Mouse (Mus musculus): ENCODE results near the gene Sphk2. TPM values are rescaled to one million over a fixed set of nuclear protein-coding genes. Genes with fewer than 3 reads are reported as not detected.

The Sphk2 gene
- total RNA-seq (2021), result 10 to 100 TPM; 15.8 to 16.7 TPM

GRCm38 (mm10) chr7:45717918-45718297 is at the start of gene Sphk2:
TSS of gene Sphk2 (minus strand) at chr7:45718002.
- intact Hi-C loops (cut with DNase I), result loop anchor here (10.0 kb wide), 1 partner anchor 853 kb away; the partner anchor contains the start of gene Ptov1
- peak; percentile 97 for DNase-seq (ENCODE audit: low spot score)

GRCm38 (mm10) chr7:45767500-45767899 is 49.7 kb upstream of the Sphk2 start:
- intact Hi-C loops (cut with DNase I), result no loop called here
- no peak for DNase-seq (ENCODE audit: low spot score)

- DNase-seq (ENCODE audit: low spot score), result no peak
- intact Hi-C loops (cut with DNase I), result no loop called here
Observed at GRCm38 (mm10) chr7:45766764-45767163, 49.0 kb upstream of the Sphk2 start.

GRCm38 (mm10) chr7:45765995-45766394 is 48.2 kb upstream of the Sphk2 start:
- no peak for DNase-seq (ENCODE audit: low spot score)
- intact Hi-C loops (cut with DNase I), result no loop called here

GRCm38 (mm10) chr7:45760151-45760550 is 42.3 kb upstream of the Sphk2 start:
- no peak for DNase-seq (ENCODE audit: low spot score)
- intact Hi-C loops (cut with DNase I), result no loop called here

GRCm38 (mm10) chr7:45759400-45759799 is 41.6 kb upstream of the Sphk2 start:
- no peak for DNase-seq (ENCODE audit: low spot score)
- intact Hi-C loops (cut with DNase I), result no loop called here

- DNase-seq (ENCODE audit: low spot score), result no peak
- intact Hi-C loops (cut with DNase I), result no loop called here
Observed at GRCm38 (mm10) chr7:45755703-45756102, 37.9 kb upstream of the Sphk2 start.

- no peak for DNase-seq (ENCODE audit: low spot score)
- intact Hi-C loops (cut with DNase I), result no loop called here
Observed at GRCm38 (mm10) chr7:45750162-45750561, 32.4 kb upstream of the Sphk2 start.

GRCm38 (mm10) chr7:45749401-45749800 is 31.6 kb upstream of the Sphk2 start:
- no peak for DNase-seq (ENCODE audit: low spot score)
- intact Hi-C loops (cut with DNase I), result no loop called here

GRCm38 (mm10) chr7:45748110-45748509 is 30.3 kb upstream of the Sphk2 start:
- intact Hi-C loops (cut with DNase I), result no loop called here

GRCm38 (mm10) chr7:45747450-45747849 is 29.6 kb upstream of the Sphk2 start:
- no peak for DNase-seq (ENCODE audit: low spot score)
- intact Hi-C loops (cut with DNase I), result no loop called here

More at GRCm38 (mm10) chr7:45748110-45748509, 30.3 kb upstream of the Sphk2 start:
- DNase-seq (ENCODE audit: low spot score), result no peak

GRCm38 (mm10) chr7:45746518-45746917 is 28.7 kb upstream of the Sphk2 start:
- DNase-seq (ENCODE audit: low spot score), result no peak
- intact Hi-C loops (cut with DNase I), result no loop called here

- intact Hi-C loops (cut with DNase I), result no loop called here
- no peak for DNase-seq (ENCODE audit: low spot score)
Observed at GRCm38 (mm10) chr7:45744387-45744786, 26.6 kb upstream of the Sphk2 start.

- intact Hi-C loops (cut with DNase I), result no loop called here
- no peak for DNase-seq (ENCODE audit: low spot score)
Observed at GRCm38 (mm10) chr7:45742338-45742737, 24.5 kb upstream of the Sphk2 start.

GRCm38 (mm10) chr7:45741777-45742176 is 24.0 kb upstream of the Sphk2 start:
- no peak for DNase-seq (ENCODE audit: low spot score)
- intact Hi-C loops (cut with DNase I), result no loop called here

GRCm38 (mm10) chr7:45741308-45741707 is 23.5 kb upstream of the Sphk2 start:
- DNase-seq (ENCODE audit: low spot score), result no peak
- intact Hi-C loops (cut with DNase I), result no loop called here

- no peak for DNase-seq (ENCODE audit: low spot score)
- intact Hi-C loops (cut with DNase I), result loop anchor here (1.0 kb wide), 2 partner anchors 61 to 195 kb away; no protein-coding TSS in a partner anchor
Observed at GRCm38 (mm10) chr7:45739820-45740219, 22.0 kb upstream of the Sphk2 start.

- intact Hi-C loops (cut with DNase I), result loop anchor here (1.0 kb wide), 2 partner anchors 62 to 196 kb away; no protein-coding TSS in a partner anchor
- DNase-seq (ENCODE audit: low spot score), result no peak
Observed at GRCm38 (mm10) chr7:45739162-45739763, 21.5 kb upstream of the Sphk2 start.

GRCm38 (mm10) chr7:45733477-45733876 is 15.7 kb upstream of the Sphk2 start:
- intact Hi-C loops (cut with DNase I), result no loop called here

GRCm38 (mm10) chr7:45730727-45731431 is 13.1 kb upstream of the Sphk2 start:
- DNase-seq (ENCODE audit: low spot score), result no peak
- intact Hi-C loops (cut with DNase I), result no loop called here

More at GRCm38 (mm10) chr7:45733477-45733876, 15.7 kb upstream of the Sphk2 start:
- DNase-seq (ENCODE audit: low spot score), result no peak

GRCm38 (mm10) chr7:45727625-45728024 is 9.8 kb upstream of the Sphk2 start:
- DNase-seq (ENCODE audit: low spot score), result no peak
- intact Hi-C loops (cut with DNase I), result no loop called here
